Mouse (Mus musculus) adrenal gland, postnatal 25 days (tissue): ENCODE measurements around the gene Rab1b. TPM values are rescaled to one million over a fixed set of nuclear protein-coding genes. Genes with fewer than 3 reads are reported as not detected.
"Not testable (repeated sequence)": the region's sequence is repeated elsewhere in the genome, so short reads cannot be mapped to it uniquely, and the experiment has no call there.

Source experiments
- DNase-seq: peaks from one replicate; pipeline ENCODE4 v3.0.0; 2021; ENCODE audit warnings: mixed read lengths
- total RNA-seq: library from RNA; stranded (reverse); gene quantifications from 2 replicates; pipeline ENCODE4 v1.2.3, GENCODE M21; 2021

The Rab1b gene
- total RNA-seq, 1 experiment from 2014 or later, result 186 TPM

DNA sequence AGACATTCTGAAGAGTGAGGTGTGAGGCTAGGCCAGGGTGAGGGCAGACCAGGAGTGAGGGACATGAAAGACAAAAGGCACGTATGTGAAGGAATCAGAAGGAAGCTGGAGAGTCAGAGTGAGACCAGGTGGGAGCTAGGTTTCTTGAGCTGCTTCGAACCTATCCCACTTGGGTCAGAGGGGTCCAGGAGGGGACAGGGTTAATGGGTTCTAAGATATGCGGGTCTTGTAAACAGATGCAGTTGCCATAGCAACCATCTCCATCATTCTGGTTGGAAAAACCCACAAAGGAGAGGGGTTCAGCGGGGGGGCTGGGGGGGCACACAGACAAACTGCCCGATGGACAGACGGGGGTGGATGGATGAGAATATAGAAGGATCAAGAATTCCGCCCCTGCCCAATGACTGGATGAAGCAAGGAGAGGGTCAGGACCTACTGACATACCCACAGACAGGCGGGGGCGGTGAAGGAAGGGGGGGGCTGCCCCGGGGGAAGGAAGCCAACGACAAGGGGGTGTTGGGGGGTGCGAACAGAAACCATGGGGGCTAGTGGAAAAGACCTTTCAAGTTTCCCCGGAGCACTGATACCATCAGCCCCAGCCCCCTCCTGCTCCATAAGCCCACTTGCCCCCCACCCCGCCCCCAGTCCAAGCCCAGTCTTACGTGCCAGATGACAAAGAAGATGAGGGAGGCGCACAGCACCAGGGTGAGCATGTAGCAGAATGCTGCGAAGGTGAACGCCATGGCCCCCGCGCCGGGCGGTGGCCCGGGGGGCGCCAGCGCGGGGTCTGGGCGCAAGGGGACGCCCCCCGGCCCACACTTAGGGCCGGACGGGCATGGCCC is 9.1 kb downstream of the Rab1b start:
- no peak for DNase-seq

DNA sequence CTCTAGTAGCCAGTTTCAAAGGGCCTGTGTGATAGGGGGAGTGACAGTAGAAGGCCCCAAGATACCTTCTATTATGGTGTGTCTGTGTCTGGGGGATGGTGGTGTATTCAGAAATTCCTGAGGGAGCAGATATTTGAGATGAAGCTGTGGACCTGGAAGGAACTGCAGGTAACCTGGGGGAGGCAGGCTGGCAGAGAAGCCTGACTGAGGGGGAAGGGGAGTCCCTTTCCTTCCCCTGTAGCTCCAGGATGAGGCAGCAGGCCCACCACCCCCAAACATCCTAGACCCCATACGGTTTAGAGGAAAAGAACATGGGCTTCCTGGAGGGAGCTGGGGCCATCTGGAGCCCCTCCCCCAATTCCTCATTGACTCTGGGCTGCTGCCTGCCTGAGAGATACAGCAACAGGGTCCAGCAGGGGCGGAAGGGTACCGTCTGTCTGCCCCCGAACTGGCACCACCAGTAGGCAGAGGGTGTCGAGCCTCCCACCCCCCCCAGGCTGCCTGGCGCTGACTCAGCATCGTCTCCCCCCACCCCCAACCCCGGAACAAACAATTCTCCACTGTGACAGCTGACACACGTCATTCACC is 10.9 kb downstream of the Rab1b start:
- no peak for DNase-seq

DNA sequence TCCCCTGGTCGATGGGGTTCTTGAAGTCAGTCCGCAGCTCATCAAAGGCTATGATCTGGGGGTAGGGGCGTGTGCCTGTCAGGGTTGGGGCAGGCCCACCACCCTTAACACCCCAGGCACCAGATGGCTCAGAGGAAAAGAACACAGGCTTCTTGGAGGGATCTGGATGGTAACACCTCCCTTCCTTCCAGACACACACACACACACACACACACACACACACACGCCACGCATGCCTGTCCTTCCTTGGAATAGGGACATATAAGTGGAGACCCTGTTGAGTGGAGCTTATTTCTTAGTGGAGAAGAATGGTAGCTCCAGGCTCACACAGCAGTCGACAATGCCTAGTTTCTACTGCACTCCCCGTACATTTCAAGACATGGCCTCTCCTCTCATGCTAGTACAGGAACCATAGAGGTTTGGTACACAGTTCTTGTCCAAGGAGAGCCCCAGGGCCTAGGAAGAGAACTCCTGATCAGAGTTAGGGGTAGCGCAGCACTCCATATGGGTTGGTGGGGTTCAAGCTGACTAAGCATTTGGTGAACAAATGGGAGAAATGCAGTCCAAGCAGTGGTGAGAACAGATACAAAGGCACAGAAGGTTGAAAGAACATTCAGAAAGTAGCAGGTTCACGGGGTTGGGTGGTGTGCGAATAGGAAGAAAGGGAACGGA is 12.0 kb downstream of the Rab1b start:
- DNase-seq, result no peak

DNA sequence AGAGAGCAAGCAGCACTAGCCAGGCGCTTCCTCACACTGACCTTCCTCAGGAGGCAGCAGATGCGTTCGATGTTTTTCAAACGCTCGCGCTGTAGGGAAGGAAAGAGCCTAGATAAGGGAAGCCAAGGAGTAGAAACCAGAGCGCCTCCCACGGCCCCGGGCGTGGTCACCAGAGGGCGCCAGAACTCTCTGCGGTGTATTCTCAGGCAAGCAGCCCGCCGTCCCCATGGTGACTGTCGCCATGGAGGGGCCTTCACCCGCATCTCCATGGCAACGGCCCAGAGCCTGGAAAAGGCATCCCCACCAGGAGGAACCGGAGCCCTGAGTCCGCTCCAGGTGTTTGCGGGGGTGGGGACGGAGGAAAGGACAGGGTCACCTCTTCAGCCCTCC is 12.6 kb downstream of the Rab1b start:
- DNase-seq, result peak; percentile 95

DNA sequence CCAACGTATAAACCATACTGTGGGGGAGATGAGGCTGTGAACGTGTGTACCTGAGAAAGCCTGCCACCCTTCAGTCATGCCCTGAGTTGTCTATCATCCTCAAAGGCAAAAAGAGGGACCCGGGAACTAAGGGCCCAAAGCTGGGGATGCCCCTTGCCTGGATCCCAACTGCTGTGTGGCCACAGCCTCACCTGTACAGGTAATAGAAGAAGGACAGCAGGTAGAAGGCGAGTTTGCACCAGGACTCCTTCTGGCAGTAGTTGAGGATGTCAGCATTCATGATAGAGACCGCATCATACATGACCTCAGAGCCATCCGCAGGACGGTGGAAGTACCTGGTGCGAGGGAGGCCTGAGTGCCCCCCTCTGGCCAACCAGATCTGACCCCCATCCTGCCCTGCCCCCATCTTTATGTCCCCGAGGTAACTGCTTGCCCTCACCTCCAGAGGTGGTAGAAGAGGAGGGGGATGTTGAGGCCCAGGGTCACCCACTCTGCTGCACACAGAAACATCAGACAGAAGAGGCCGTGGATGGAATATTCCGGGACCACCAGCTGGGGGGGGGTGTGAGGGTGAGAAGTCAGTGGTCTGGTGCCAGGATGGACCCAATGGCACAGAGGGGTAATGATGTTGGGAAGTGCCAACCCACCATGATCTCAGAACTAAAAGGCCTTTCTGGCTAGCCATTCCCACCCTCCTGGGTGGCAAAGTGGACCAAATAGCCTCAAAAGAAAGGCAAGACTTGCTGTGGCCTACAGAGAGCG is 13.2 kb downstream of the Rab1b start:
- DNase-seq, result no peak

- no peak for DNase-seq
Observed at GRCm38 (mm10) chr19:5092083-5092482, 14.8 kb downstream of the Rab1b start.

DNA sequence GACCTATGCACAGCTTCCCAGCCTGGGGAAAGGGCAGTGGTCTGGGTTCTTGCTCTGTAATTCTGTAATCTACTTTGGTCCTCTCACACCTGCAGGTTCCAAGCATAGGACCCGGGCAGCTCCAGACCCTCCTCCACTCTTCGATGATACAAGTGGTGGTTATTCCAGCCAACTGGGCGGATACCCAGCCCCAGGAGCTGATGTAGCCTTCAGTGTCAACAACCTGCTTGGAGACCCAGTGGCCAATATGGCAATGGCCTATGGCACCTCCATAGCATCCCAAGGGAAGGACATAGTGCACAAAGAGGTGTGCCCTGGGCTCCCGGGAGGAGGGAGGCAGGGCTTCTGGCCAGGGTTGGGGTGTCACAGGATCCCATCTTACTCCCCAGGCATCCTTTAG is 17.5 kb downstream of the Rab1b start:
- no peak for DNase-seq

GRCm38 (mm10) chr19:5087884-5088728 is 18.8 kb downstream of the Rab1b start, which contains the start of gene Yif1a:
Gene Yif1a (plus strand): TSS chr19:5088538.
- DNase-seq, result peak; percentile 92

- not testable (repeated sequence) for DNase-seq
Observed at GRCm38 (mm10) chr19:5086533-5086932, 20.3 kb downstream of the Rab1b start.

DNA sequence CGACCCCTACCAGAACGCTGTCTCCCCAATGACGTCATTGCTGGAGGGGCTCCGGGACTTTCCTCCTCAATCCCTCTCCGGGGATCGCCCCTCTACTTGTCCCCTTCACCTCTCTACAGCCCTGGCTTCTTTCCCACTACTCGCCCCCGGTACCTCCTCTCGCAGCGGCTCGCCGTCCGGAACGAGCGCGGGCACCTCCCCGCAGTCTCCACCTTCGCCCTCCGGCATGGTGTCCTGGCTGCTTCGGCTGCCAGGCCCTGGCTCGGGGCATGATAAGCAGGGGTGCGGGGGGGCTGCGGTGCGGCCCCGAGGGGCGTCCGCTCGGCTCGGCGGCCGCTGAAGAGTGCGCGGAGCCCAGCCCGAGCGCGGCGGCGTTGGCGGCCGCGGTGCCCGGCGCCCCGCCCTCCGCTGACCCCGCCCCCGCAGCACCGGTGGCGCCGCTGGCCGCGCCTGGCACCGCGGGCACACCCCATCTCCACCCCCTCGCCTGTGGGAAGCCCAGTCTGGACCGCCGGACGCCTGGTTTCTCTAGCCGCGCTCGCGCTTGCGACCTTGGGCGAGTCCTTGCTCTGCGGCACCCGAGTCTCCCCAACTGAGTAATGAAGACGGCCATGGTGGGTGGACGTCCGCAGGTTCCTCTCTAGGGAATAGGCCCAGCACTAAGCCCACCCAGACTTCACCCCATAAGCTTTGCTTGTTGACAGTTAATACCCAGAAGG is 21.6 kb downstream of the Rab1b start, which contains the start of gene Tmem151a:
TSS of gene Tmem151a (minus strand) at position 387 of the 719 bp plus-strand sequence.
- peak; percentile 69 for DNase-seq

DNA sequence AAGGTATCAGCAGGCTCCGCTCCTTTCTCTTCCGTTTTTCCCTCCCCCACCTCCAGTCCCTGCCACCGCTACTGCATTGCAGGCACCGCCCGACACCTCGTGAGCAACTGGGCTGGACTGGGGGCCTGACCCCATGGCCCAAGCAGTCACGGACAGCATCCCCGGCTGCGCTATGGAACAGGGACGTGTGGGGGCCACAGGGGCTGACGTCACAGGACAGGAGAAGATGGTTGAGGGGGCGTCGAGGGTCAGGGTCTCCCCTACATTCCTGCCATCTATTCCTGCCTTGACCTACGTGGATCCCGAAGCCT is 22.1 kb downstream of the Rab1b start:
- DNase-seq, result no peak

DNA sequence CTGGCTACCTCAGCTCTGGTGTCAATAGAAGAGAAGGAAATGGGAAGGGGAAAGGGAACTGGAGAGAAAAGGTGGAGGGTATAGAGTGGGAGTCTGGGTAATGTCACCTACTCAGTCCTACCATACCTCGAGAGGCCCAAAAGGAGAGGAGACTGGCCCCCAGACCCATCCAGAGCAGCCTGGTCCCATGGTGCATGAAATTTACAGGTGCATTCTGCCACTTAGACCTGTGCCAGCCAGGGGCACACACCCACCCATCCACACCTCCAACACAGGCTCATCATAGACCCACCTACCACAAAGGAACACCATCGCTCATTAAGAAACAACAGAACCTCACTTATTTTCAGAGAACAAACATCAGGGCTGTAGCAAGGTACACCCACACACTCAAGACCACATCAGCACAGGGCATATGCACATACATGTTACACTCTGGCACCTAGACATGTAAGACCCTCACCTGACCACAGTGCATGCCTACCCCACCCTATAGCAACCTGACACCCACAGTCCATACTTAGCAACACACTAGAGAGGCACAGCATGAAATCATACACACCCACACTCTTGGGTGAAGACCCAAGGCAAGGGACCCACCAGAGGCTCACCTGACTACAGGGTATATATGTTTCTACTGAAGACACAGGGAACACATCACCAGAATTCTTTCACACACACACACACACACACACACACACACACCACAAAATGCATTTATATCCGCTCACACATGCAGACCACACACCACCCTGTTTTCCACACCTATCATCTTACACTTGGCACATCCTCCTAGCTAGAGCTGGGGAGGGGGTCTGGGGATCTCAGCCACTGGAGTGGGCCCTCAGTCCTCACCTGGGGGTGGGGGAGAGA is 22.7 kb downstream of the Rab1b start:
- DNase-seq, result no peak

DNA sequence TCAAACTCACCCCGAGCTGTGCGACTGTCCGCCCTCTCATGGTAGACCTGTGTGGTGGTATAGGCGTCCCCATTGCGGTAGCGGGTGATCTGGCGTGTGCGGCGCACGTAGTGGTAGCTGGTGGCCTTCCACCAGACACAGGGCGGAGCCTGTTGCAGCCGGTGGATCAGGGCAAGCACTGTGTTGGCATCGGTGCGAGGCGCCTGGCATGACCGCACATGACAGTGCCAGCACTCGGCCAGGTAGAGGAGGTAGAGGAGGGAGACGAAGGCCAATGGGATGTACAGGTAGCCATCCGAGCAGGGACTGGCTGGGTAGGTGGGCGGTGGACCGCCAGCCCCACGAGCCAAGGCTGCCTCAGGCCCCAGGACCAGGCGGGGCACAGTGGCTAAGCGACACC is 24.3 kb downstream of the Rab1b start:
- DNase-seq, result no peak

- no peak for DNase-seq
Observed at GRCm38 (mm10) chr19:5082005-5082404, 24.9 kb downstream of the Rab1b start.

- DNase-seq, result no peak
Observed at GRCm38 (mm10) chr19:5079279-5079678, 27.6 kb downstream of the Rab1b start.

- DNase-seq, result no peak
Observed at GRCm38 (mm10) chr19:5073518-5073917, 33.4 kb downstream of the Rab1b start.

DNA sequence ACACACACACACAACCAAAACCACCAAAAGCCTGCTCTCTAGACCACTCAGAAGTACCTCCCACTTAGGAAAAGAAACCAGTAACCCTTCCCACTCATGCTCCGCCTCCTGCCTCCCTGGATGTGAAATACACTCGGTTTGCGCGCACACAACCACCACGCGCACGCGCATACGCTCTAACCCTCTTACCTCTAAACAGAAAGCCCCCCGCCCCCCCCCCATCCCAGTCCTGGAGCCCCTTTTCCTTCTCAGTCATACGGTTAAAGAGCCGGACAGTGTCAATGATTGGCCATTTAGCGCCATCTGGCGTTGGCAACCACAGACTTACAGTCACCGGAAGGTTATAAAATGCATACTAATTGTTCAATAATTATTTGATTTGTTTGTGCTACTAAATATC is 33.8 kb downstream of the Rab1b start:
- DNase-seq, result peak; percentile 59

GRCm38 (mm10) chr19:5072389-5073019 is 34.4 kb downstream of the Rab1b start:
- DNase-seq, result no peak
